Mouse (Mus musculus): Measurements from ENCODE around the gene Esam. TPM values are rescaled to one million over a fixed set of nuclear protein-coding genes. Genes with fewer than 3 reads are reported as not detected.

Gene Esam
- polyA plus RNA-seq, 1 experiment from 2014 or later, result 34.1 TPM

DNA sequence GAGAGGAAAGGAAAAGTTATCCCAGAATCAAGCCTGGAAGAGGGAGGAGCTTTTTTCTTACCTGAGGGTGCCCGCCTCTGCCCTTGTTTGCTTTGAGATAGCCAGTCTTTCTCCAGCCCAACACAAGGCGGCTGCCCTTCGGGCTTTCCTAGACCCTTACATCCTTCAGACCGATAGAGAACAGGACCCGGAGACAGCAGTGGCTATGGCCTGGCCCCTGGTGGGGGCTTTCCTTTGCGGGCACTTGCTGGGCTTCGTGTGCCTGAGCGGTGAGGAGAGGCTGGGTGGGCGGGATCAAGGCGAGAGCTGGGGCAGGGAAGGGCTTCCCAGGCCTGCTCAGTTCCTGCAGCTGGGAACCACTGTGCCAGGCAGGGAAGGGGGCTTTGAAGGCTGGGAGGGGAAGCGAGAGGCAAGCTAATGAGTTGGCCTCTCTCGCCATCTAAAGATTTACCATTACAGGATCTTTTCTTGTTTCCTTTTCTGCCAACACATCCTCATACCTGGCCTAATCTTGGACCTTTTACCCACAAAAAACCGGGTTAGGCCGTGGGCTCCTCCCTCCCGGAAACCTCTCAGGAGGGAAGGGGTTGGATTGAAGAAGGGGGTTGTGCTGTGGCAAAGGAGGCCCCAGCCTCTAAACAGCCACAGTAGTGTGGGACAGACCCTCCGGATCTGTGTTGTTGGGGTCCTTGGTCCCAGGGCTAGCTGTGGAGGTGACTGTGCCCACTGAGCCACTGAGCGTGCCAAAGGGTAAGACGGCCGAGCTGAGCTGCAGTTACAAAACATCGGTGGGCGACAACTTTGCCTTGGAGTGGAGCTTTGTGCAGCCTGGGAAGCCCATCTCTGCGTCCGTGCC lies 11.5 kb downstream of the Esam start, which contains the start of gene Vsig2:
TSS of gene Vsig2 (plus strand) at position 86 of the 856 bp plus-strand sequence.
- H3K9me3 ChIP-seq, result no peaks in the 10 kb centered on the region
- peaks cover 15% of the 10 kb centered on the region for H3K4me1 ChIP-seq (replicated peaks)
- H3K4me3 ChIP-seq, result no peak within 1 kb of the TSS
- DNase-seq (ENCODE audit: low spot score), result no peak
- H3K27me3 ChIP-seq (ENCODE audit: insufficient read depth, poor library complexity, severe bottlenecking), result peaks cover 83% of the 10 kb centered on the region
- 46% methylated on average over 23 of the region's 23 CpGs for WGBS
- H3K27ac ChIP-seq, result no peak within 1 kb of the TSS
- H3K36me3 ChIP-seq, result no peaks in the 10 kb centered on the region

DNA sequence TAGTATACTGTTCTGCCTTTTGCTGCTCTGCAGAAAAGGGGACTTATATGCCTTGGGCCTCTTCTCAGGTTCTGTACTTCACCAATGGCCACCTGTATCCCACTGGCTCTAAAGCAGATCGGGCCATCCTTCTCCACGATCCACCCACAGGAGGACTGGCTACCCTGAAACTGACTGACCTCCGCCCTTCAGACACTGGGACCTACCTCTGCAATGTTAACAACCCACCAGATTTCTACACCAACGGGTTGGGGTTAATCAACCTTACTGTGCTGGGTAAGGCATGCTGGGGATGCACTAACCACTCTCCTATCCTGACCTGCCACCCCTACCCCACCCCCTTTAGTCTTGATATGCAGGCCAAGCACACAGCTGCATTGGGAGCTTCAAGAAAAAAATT lies 12.3 kb downstream of the Esam start:
- H3K36me3 ChIP-seq, result no peaks in the 10 kb centered on the region
- DNase-seq (ENCODE audit: low spot score), result no peak
- H3K4me1 ChIP-seq (replicated peaks), result peaks cover 23% of the 10 kb centered on the region
- no peak overlapping the region for H3K4me3 ChIP-seq
- H3K27me3 ChIP-seq (ENCODE audit: insufficient read depth, poor library complexity, severe bottlenecking), result peaks cover 87% of the 10 kb centered on the region
- 83% methylated on average over 4 of the region's 4 CpGs for WGBS
- no peak overlapping the region for H3K27ac ChIP-seq
- H3K9me3 ChIP-seq, result no peaks in the 10 kb centered on the region

DNA sequence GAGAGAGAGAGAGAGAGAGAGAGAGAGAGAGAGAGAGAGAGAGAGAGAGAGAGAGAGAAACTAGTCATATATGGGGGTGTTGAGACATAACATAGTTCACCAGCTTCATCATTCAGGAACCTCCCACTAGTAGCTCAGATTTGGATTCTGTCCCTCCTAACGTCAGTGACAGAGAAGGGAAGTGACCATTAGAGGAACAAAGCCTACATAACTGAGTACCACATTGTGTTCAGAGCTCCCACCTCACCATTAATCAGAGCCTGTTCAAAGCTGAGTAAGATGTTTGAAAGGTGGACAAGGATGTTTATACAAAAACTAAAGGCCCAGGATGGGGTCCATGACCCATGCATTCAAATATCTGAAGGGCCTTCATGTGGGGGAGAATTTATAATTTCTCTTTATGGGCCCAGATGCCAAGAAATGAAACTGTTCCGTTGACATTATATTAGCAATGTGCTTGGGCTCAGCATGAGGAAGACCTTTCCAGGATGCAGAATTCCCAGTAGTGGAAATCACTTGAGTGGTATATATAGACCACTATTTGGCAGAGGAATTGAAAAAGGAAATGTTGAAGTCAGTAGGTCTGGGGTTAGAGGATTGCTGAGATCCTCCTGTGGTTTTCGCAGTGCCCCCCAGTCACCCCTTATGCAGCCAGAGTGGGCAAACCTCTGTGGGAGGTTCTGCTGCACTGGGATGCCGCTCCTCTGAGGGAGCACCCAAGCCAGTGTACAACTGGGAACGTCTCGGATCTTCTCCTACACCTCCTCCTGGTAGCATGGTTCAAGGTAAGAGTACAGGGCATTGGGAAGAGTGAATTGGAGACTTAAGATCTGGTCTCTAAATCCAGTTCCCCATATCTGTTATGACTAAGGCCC lies 13.1 kb downstream of the Esam start:
- Histone ChIP-seq H3K9me3 (no peaks in the 10 kb centered on the region), H3K4me3 (no peak overlapping the region), H3K36me3 (no peaks in the 10 kb centered on the region), H3K27me3 (ENCODE audit: insufficient read depth, poor library complexity, severe bottlenecking) (peaks cover 94% of the 10 kb centered on the region), H3K27ac (no peak overlapping the region), H3K4me1 (replicated peaks) (peaks cover 30% of the 10 kb centered on the region)
- WGBS, result 86% methylated on average over 6 of the region's 6 CpGs
- no peak for DNase-seq (ENCODE audit: low spot score)

DNA sequence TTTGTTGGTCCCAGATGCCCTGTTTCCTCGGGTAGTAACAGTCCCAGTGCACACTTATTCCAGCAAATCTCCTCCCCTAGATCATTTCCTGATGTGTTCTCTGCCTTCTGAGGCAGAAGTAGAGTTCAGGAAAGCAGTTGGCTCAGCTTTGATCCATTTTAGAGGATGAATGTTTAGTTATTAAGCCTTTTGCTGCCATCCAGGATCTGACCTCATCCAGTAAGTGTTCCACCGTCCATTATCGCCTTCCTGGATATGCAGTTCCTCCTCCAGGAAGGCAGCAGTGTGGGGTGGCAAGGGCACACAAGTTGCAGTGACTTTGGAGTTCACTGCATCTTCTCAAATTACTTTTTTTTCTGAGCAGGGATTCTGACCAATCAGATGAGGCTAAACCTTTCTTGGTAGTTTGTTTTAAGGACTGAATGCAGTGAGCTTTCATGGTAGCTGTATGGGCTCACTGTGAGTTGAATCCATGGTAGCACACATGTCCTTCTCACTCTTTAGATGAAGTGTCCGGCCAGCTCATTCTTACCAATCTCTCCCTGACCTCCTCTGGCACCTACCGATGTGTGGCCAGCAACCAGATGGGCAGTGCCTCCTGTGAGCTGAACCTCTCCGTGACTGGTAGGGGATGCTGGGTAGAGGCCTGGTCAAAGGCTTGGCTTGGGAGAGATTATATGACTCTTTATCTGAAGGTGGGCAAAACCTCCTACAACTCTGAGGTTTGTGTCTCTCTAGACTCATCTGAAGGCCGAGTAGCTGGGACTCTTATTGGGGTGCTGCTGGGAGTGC lies 14.2 kb downstream of the Esam start:
- Histone ChIP-seq H3K27ac (no peak overlapping the region), H3K4me3 (no peak overlapping the region), H3K27me3 (ENCODE audit: insufficient read depth, poor library complexity, severe bottlenecking) (peaks cover 97% of the 10 kb centered on the region), H3K4me1 (replicated peaks) (peaks cover 31% of the 10 kb centered on the region), H3K36me3 (no peaks in the 10 kb centered on the region), H3K9me3 (no peaks in the 10 kb centered on the region)
- 75% methylated on average over 7 of the region's 7 CpGs for WGBS
- DNase-seq (ENCODE audit: low spot score), result no peak

DNA sequence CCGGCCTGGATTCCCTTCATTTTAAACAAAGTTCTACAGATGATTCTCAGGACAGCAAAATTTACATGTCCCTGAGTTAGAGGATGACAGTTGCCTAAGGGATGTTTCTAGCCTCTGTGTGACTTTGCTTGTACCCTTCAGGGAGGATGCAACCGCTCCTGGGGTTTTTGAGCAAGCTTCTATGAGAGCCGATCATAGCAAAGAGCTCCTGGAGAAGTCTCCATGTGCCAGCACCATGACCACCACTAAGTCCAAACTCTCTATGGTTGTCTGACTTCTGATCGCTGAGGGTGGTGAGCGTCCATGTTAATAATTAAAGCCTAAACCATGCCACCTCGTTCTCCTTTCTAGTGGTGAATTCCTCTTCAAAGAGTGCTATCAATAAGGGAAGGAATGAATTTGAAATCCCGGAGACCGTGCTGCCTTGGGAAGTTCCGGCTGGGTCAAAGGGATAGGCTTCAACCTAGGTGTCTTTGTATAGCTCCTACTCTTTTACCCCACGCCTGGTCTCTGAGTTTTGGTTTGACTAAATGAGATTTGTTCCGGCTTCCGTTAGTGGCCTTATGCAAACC lies 16.1 kb downstream of the Esam start:
- WGBS, result 23% methylated on average over 12 of the region's 12 CpGs
- Histone ChIP-seq H3K4me3 (peak overlapping the region; percentile 46), H3K27me3 (ENCODE audit: insufficient read depth, poor library complexity, severe bottlenecking) (peaks cover 98% of the 10 kb centered on the region), H3K9me3 (no peaks in the 10 kb centered on the region), H3K4me1 (replicated peaks) (peaks cover 28% of the 10 kb centered on the region), H3K27ac (no peak overlapping the region), H3K36me3 (no peaks in the 10 kb centered on the region)
- no peak for DNase-seq (ENCODE audit: low spot score)

DNA sequence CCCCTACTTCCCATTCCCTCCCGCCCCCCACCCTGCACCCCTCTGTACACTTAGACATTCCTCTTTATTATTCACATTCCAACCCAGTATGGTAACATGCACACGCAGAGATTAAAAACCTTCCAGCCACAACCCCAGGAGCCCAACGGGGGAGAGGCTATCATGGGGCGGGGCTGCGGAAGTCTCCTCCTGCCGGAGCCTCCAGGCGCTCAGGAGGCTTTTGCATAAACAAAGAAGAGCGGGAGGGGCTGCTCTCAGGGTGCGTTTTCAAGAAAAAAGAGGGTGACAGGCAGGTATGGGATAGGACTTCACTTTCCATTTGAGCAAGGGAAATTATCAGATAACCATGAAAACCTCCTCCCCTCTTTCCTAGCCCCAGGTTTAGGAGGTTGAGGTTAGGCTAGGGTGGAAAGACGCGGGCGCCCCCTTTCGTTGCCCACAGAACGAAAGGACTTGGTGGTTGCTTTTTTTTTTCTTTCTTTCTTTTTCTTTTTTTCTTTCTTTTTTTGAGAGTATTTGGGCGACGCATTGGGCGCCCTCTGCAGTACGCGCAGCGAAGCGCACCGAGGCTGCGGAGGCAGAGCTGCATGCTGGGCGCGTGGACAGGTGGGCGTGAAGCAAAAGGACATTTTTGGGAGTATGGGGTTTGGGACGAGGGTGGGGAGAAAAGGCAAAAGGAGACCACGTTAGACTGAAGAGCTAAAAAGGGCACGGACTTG lies 16.7 kb downstream of the Esam start:
- peak; percentile 58 for DNase-seq (ENCODE audit: low spot score)
- H3K27me3 ChIP-seq (ENCODE audit: insufficient read depth, poor library complexity, severe bottlenecking), result peaks cover 98% of the 10 kb centered on the region

DNA sequence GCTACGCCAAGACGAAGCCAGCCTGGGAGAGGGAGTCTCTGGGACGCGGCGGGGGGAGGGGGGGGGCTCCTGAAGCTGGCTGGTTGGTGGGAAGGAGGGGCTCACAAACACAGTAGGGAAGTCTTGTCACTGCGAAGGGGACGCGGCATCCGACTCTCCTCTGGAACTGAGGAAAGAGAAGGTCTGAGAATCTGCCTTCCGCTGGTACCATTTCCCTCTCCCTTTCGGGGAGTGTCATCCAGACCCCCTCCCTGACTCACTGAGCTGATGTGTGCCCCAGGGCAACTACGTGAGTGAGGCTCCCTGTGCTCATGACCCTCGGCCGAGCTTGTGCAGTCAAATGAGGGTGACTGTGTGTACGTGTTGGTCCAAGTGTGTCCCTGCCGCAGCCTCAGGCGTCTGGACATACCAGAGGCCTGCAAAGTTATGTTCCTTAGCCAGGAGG lies 17.3 kb downstream of the Esam start:
- peaks cover 98% of the 10 kb centered on the region for H3K27me3 ChIP-seq (ENCODE audit: insufficient read depth, poor library complexity, severe bottlenecking)
- peak overlapping the region; percentile 46 for H3K4me3 ChIP-seq
- no peak overlapping the region for H3K27ac ChIP-seq
- H3K4me1 ChIP-seq (replicated peaks), result peaks cover 23% of the 10 kb centered on the region
- H3K36me3 ChIP-seq, result no peaks in the 10 kb centered on the region
- peak; percentile 27 for DNase-seq (ENCODE audit: low spot score)
- WGBS, result 2% methylated on average over 17 of the region's 17 CpGs
- H3K9me3 ChIP-seq, result no peaks in the 10 kb centered on the region

More for the DNA sequence above, 16.7 kb downstream of the Esam start:
- Histone ChIP-seq H3K36me3 (no peaks in the 10 kb centered on the region), H3K27ac (no peak overlapping the region), H3K4me3 (peak overlapping the region; percentile 46), H3K9me3 (no peaks in the 10 kb centered on the region), H3K4me1 (replicated peaks) (peaks cover 23% of the 10 kb centered on the region)
- under 1% methylated on average over 29 of the region's 29 CpGs for WGBS

DNA sequence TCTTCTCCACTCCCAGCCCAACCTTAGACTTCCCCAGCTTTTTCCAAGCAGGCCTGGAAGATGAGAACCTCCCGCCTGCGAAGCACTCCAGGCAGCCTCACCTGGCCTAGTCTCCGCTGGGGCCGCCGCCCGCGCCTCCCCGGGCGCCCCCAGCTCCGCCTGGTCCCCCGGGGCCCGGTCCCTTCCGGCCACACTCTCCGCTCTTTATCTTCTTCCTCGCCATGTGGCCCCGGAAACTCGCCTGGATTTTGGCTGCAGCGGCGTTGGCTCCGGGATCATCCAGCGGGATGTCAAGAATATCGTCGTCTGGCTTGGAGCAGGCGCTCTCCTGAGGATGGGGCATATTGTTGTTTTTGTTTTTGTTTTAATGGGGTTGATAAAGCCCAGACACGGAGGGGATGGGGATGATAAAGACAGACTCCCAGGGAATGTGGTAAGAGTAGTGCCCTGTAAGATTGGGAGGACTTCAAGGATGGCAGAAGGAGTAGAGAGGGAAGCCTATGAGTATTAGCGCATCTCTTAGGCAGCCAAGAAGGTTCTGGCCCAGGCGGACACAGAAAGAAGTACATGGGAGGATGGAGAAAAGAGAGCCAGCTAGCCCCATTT lies 18.1 kb downstream of the Esam start:
- peaks cover 100% of the 10 kb centered on the region for H3K27me3 ChIP-seq (ENCODE audit: insufficient read depth, poor library complexity, severe bottlenecking)
- 7% methylated on average over 27 of the region's 27 CpGs for WGBS
- H3K4me1 ChIP-seq (replicated peaks), result peaks cover 23% of the 10 kb centered on the region
- H3K36me3 ChIP-seq, result no peaks in the 10 kb centered on the region
- no peak overlapping the region for H3K27ac ChIP-seq
- no peaks in the 10 kb centered on the region for H3K9me3 ChIP-seq
- DNase-seq (ENCODE audit: low spot score), result no peak
- H3K4me3 ChIP-seq, result peak overlapping the region; percentile 30

DNA sequence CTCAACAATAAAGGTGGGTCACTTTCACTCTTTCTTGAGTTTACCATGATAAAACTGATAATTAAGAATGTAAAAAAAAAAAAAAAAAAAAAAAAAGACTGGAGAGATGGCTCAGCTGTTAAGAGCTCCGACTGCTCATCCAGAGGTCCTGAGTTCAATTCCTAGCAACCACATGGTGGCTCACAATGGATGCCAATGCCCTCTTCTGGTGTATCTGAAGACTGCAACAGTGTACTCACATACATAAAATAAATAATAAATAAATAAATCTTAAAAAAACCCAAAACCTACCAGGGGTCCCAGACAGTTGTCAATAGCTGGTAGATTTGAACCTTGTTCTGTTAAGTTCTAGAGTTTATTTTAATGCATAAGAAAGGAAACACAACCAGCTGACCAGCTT lies 19.0 kb downstream of the Esam start:
- Histone ChIP-seq H3K27me3 (ENCODE audit: insufficient read depth, poor library complexity, severe bottlenecking) (peaks cover 100% of the 10 kb centered on the region), H3K27ac (no peak overlapping the region), H3K36me3 (no peaks in the 10 kb centered on the region), H3K4me3 (no peak overlapping the region), H3K4me1 (replicated peaks) (peaks cover 26% of the 10 kb centered on the region), H3K9me3 (no peaks in the 10 kb centered on the region)
- DNase-seq (ENCODE audit: low spot score), result no peak
- WGBS, result 76% methylated on average over 1 of the region's 1 CpGs

DNA sequence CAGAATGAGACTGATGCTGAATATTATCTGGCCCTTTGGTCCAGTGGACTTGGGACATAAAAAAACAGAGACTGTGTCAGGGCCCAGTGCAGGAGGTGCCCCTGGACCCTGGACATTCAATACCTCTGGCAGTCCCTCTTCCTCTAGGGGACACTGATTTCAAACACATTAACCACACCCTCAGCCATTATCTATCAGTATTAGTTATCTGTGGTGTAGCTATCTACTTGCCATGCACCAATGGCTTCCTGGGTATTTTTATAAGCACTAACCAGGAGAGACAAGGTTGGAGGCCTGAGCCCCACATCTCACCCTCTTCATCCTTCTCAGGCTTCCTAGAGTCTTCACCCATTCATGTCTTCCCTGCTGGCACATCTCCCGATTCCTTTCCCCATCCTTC lies 22.6 kb downstream of the Esam start:
- DNase-seq (ENCODE audit: low spot score), result no peak
- H3K27ac ChIP-seq, result no peak overlapping the region
- no peaks in the 10 kb centered on the region for H3K9me3 ChIP-seq
- no peaks in the 10 kb centered on the region for H3K36me3 ChIP-seq
- 76% methylated on average over 1 of the region's 1 CpGs for WGBS
- peaks cover 30% of the 10 kb centered on the region for H3K4me1 ChIP-seq (replicated peaks)
- H3K27me3 ChIP-seq (ENCODE audit: insufficient read depth, poor library complexity, severe bottlenecking), result peaks cover 100% of the 10 kb centered on the region
- H3K4me3 ChIP-seq, result no peak overlapping the region

DNA sequence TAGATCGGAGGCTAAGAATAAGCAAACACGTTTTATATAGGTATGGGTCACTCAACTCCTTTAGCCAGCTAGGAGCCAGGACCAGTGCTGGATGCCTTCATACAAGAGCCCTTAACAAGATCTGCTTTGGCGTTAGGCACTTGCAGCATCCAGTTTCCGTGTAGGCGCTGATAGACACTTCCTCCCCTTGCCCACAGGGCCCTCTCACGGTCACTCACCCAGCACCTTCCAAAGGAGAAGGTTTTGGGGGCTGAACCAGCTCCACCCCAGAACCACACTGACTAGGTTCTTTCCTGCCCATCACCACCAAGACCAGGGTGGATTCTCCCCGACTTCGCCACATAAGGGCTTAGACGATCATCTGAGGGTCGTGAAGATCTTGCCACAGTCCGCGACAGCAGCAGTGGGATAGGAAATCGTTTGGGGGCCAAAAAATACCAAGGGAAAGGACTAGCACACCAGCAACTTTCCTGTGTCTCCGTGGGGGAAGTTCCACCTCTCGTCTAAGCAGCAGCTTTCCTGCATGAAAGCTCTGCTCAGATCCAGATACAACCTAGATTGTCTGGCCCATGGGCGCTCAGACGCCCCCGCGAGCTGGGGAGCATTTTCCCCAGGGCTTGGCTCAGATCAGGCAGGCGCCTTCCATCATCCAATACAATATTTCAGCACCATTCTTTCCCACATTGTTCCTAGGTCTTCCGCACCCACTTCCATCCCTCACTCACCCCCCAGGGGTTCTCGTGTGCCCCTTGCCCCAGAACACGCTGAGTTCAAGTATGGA lies 24.1 kb downstream of the Esam start:
- Histone ChIP-seq H3K27ac (no peak overlapping the region), H3K4me3 (peak overlapping the region; percentile 55), H3K4me1 (replicated peaks) (peaks cover 27% of the 10 kb centered on the region), H3K27me3 (ENCODE audit: insufficient read depth, poor library complexity, severe bottlenecking) (peaks cover 100% of the 10 kb centered on the region), H3K36me3 (no peaks in the 10 kb centered on the region), H3K9me3 (no peaks in the 10 kb centered on the region)
- WGBS, result 2% methylated on average over 23 of the region's 23 CpGs
- DNase-seq (ENCODE audit: low spot score), result peak; percentile 26

Data from hindbrain, embryonic 10.5 days (tissue).